Mouse (Mus musculus) cortical plate, adult 2 months (tissue): ENCODE data around the gene Bcl11a.

Experiments used
- CTCF ChIP-seq: fragments of 200-500 bp; IDR thresholded peaks from 2 replicates; pipeline ENCODE4 v1.5.1; 2011; ENCODE audit warnings: mild to moderate bottlenecking, control low read depth, low read length; ENCODE audit not compliant: insufficient read depth; ENCODE audit errors: extremely low read depth
- POLR2A ChIP-seq: fragments of 200-500 bp; IDR thresholded peaks from 2 replicates; pipeline ENCODE4 v1.6.1; 2011; ENCODE audit warnings: mild to moderate bottlenecking, low read length, control low read depth; ENCODE audit not compliant: insufficient read depth; ENCODE audit errors: extremely low read depth

DNA sequence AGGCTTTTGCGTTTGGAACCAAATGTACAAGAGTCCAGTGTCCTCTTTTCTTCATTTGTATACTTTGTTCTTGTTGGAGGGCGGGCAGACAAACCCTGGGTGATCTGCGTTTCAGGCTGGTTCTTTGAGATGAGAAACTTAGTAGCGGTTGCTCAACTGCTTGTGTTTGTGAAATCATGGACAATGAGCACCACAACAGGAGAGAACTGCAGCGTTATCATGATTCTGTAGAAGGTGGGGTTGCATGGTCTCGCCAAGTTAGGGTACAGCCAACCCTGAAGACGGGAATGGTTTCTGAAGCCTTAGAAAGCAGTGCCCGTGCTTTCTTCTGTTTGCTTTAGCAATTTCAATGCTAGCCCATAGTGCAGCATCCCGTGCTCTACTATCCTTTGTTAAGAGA is 43.3 kb downstream of the Bcl11a start:
- no peak for TF ChIP-seq POLR2A
- TF ChIP-seq CTCF, result no peak
